Mouse (Mus musculus) myocyte (in vitro differentiated cells): ENCODE results near the gene Fstl4. TPM values are rescaled to one million over a fixed set of nuclear protein-coding genes. Genes with fewer than 3 reads are reported as not detected.

ENCODE experiments used
- H3K27me3 ChIP-seq: one replicate; pipeline ENCODE4 v1.6.1; 2011; ENCODE audit not compliant: control insufficient read depth, insufficient read depth, insufficient read length
- H3K36me3 ChIP-seq: one replicate; pipeline ENCODE4 v1.6.1; 2011; ENCODE audit not compliant: control insufficient read depth, insufficient read depth
- H3K4me2 ChIP-seq: one replicate; pipeline ENCODE4 v1.6.1; 2011; ENCODE audit warnings: low read depth, control low read depth
- H3K4me3 ChIP-seq: one replicate; pipeline ENCODE4 v1.5.1; 2011; ENCODE audit warnings: mild to moderate bottlenecking, control low read depth, moderate library complexity
- H3K79me2 ChIP-seq: one replicate; pipeline ENCODE4 v1.6.1; 2011; ENCODE audit not compliant: control insufficient read depth, insufficient read depth
- H3ac ChIP-seq: one replicate; pipeline ENCODE4 v1.6.1; 2011; ENCODE audit not compliant: control insufficient read depth, insufficient read length
- CEBPB ChIP-seq: IDR thresholded peaks from 2 replicates; pipeline ENCODE4 v1.6.1; 2011; ENCODE audit warnings: mild to moderate bottlenecking, moderate library complexity; ENCODE audit not compliant: poor library complexity, insufficient read depth, severe bottlenecking
- E2F4 ChIP-seq: IDR thresholded peaks from one replicate; pipeline ENCODE4 v1.6.1; 2011; ENCODE audit warnings: mild to moderate bottlenecking, control low read depth, moderate library complexity; ENCODE audit not compliant: insufficient read depth
- MAX ChIP-seq: IDR thresholded peaks from one replicate; pipeline ENCODE4 v1.6.1; 2011; ENCODE audit warnings: low read depth, mild to moderate bottlenecking, control low read depth
- MYOD1 ChIP-seq, 3 experiments: IDR thresholded peaks; one replicate each; pipeline ENCODE4 v1.6.1; 2011; ENCODE audit warnings: control low read depth in 2 of 3, low read depth in 2 of 3, mild to moderate bottlenecking in 2 of 3, moderate library complexity in 1 of 3; ENCODE audit not compliant: insufficient read length in 2 of 3, control insufficient read depth in 1 of 3
- MYOG ChIP-seq, 3 experiments: IDR thresholded peaks; one replicate each; pipeline ENCODE4 v1.6.1; 2011; ENCODE audit warnings: control low read depth in 2 of 3, low read depth in 2 of 3, mild to moderate bottlenecking in 2 of 3; ENCODE audit not compliant: insufficient read length in 2 of 3, control insufficient read depth in 1 of 3, insufficient read depth in 1 of 3
- POLR2A ChIP-seq: IDR thresholded peaks from one replicate; pipeline ENCODE4 v1.6.1; 2011; ENCODE audit warnings: low read depth, mild to moderate bottlenecking, control low read depth, moderate library complexity; ENCODE audit not compliant: insufficient read length
- POLR2AphosphoS2 ChIP-seq: IDR thresholded peaks from one replicate; pipeline ENCODE4 v1.6.1; 2011; ENCODE audit warnings: low read depth, control low read depth; ENCODE audit not compliant: insufficient read length
- REST ChIP-seq: IDR thresholded peaks from one replicate; pipeline ENCODE4 v1.6.1; 2011; ENCODE audit warnings: mild to moderate bottlenecking, control low read depth, moderate library complexity; ENCODE audit not compliant: insufficient read depth, insufficient read length
- SRF ChIP-seq: IDR thresholded peaks from one replicate; pipeline ENCODE4 v1.6.1; 2011; ENCODE audit warnings: low read depth; ENCODE audit not compliant: control insufficient read depth, insufficient read length
- TCF12 ChIP-seq: IDR thresholded peaks from one replicate; pipeline ENCODE4 v1.6.1; 2011; ENCODE audit warnings: mild to moderate bottlenecking, control low read depth; ENCODE audit not compliant: poor library complexity, insufficient read depth, severe bottlenecking
- TCF3 ChIP-seq: IDR thresholded peaks from one replicate; pipeline ENCODE4 v1.6.1; 2011; ENCODE audit warnings: low read depth, control low read depth; ENCODE audit not compliant: insufficient read length
- USF1 ChIP-seq: IDR thresholded peaks from one replicate; pipeline ENCODE4 v1.6.1; 2011; ENCODE audit warnings: low read depth, mild to moderate bottlenecking, control low read depth, moderate library complexity
- polyA plus RNA-seq: library from polyadenylated mRNA; unstranded; fragments of >200 nt; fragmentation: generic; extraction: Trizol; gene quantifications from one replicate; pipeline ENCODE4 v1.2.1, GENCODE M21; 2012; ENCODE audit warnings: missing spikeins

Fstl4 gene
- polyA plus RNA-seq, 1 experiment = not detected

DNA sequence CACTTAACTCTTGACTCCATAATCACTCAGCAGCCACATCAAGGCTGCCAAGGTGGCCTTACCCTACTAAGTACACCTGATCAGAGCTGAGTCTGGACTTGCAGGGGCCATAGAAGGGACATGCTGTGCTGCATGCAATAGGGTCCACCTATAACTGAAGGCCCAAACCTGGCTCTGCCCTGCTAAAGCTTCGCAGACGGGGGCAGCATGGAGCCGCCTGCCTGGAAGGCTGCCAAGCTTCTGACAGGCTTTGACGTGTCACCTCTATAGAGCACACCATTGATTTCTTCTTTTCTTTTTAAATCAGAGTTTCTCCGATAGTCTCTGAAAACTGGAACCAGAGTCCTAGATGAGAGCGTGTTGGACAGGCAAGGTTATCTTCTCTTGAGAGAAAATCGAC, 146.4 kb downstream of the Fstl4 start:
- no peak for TF ChIP-seq MAX
- no peak for TF ChIP-seq SRF
- TF ChIP-seq MYOD1 (IDR thresholded peaks at IDR 0.05; ENCODE audit: control insufficient read depth in 1 of 3, insufficient read length in 2 of 3, low read depth in 2 of 3) = no peak
- TF ChIP-seq TCF12 = no peak
- TF ChIP-seq REST = no peak
- TF ChIP-seq USF1 = no peak
- TF ChIP-seq POLR2AphosphoS2 = no peak
- no peak for TF ChIP-seq E2F4
- no peak for TF ChIP-seq POLR2A
- TF ChIP-seq MYOG (IDR thresholded peaks at IDR 0.05; ENCODE audit: control insufficient read depth in 1 of 3, insufficient read depth in 1 of 3, insufficient read length in 2 of 3, low read depth in 2 of 3) = no peak
- TF ChIP-seq CEBPB = no peak
- Histone ChIP-seq H3K4me3 (no peak overlapping the region), H3K79me2 (no peaks in the 10 kb centered on the region), H3ac (no peak overlapping the region), H3K27me3 (no peaks in the 10 kb centered on the region), H3K36me3 (no peaks in the 10 kb centered on the region), H3K4me2 (no peak overlapping the region)

DNA sequence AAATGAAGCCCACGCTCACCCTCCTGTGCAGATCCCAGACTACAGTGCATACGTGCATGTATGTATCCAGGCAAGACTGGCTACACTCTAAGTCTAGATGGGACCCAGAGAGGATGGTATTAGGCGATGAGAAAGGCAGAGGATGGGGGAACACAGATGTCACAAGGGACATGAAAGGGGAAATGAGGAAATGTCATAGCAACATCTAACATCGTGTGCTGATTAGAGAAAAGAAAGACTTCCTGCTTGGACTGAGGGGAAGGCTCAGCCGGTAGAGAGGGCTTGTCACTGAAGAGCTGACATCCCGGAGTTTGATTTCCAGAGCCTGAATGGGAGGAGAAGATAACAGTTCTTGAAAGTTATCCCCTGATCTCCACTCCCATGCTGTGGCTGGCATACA, 150.0 kb downstream of the Fstl4 start:
- Histone ChIP-seq H3K4me2 (no peak overlapping the region), H3K36me3 (no peaks in the 10 kb centered on the region), H3ac (no peak overlapping the region), H3K79me2 (no peaks in the 10 kb centered on the region), H3K27me3 (no peaks in the 10 kb centered on the region), H3K4me3 (no peak overlapping the region)
- TF ChIP-seq MYOG (IDR thresholded peaks at IDR 0.05; ENCODE audit: control insufficient read depth in 1 of 3, insufficient read depth in 1 of 3, insufficient read length in 2 of 3, low read depth in 2 of 3) (no peak), POLR2AphosphoS2 (no peak), TCF3 (no peak), E2F4 (no peak), CEBPB (no peak), TCF12 (no peak), MYOD1 (IDR thresholded peaks at IDR 0.05; ENCODE audit: control insufficient read depth in 1 of 3, insufficient read length in 2 of 3, low read depth in 2 of 3) (no peak), REST (no peak), USF1 (no peak), SRF (no peak), POLR2A (no peak), MAX (no peak)

DNA sequence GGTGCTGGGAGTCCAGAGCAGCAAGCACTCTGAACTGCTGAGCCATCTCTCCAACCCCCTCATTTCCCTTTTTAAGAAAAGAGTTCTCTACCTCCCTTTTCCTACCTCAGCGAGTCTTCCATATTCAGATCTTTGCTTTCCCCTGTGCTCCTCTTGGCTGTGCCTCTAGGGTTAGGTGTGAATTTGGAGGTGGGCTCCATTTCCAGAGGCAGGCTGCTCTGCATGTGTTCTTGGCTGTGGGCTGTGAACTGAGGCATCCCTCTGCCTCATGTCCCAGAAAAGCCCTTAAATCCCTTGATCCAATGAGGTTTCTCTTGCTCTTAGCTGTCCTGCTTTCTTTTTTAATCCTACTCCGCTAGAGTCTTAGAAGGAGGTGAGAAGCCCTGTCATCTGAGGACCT, 151.2 kb downstream of the Fstl4 start:
- no peak overlapping the region for H3ac ChIP-seq
- H3K79me2 ChIP-seq = no peaks in the 10 kb centered on the region
- no peak overlapping the region for H3K4me3 ChIP-seq
- H3K27me3 ChIP-seq = no peaks in the 10 kb centered on the region
- no peaks in the 10 kb centered on the region for H3K36me3 ChIP-seq
- TF ChIP-seq TCF12 (no peak), MYOD1 (IDR thresholded peaks at IDR 0.05; ENCODE audit: control insufficient read depth in 1 of 3, insufficient read length in 2 of 3, low read depth in 2 of 3) (no peak), SRF (no peak), USF1 (no peak), E2F4 (no peak), MYOG (IDR thresholded peaks at IDR 0.05; ENCODE audit: control insufficient read depth in 1 of 3, insufficient read depth in 1 of 3, insufficient read length in 2 of 3, low read depth in 2 of 3) (no peak), POLR2A (no peak), MAX (no peak), REST (no peak)
- no peak overlapping the region for H3K4me2 ChIP-seq

DNA sequence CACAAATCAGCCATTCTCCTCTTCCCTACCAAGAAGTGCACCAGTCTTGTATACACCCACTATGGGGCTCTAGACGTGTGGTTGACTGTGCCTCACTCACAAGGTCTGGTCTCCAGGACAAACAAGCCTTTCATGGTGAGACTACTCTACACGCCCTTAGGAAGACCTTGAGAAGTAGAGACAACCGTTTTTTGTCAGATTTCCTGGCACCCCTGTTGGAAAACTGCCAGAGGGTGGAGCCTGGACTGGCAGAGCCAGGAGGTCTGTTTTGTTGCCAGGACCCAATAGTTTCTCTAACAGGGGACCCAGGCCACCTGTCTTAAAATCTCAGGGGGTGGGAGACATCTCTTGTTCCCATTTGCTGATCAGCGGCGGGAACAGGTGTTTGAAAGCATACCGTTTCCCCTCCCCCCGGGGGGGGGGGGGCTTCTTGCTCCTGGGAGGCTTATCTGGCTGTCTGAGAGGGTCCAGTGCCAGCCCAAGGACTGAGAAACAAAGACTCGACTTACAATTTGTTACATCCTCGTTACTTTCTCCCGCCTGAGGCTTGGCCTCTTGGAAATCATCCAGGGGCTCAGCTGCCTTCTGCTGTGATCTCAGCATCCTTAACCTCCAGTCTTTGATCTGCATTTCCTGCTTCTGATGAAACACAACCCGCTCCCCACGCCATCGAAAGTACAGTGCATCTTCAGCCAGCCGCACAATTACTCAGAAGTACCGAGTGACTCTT, 155.0 kb downstream of the Fstl4 start:
- H3K36me3 ChIP-seq = no peaks in the 10 kb centered on the region
- no peaks in the 10 kb centered on the region for H3K27me3 ChIP-seq
- no peak overlapping the region for H3ac ChIP-seq
- TF ChIP-seq REST = no peak
- no peak overlapping the region for H3K4me3 ChIP-seq
- H3K79me2 ChIP-seq = no peaks in the 10 kb centered on the region
- no peak overlapping the region for H3K4me2 ChIP-seq

DNA sequence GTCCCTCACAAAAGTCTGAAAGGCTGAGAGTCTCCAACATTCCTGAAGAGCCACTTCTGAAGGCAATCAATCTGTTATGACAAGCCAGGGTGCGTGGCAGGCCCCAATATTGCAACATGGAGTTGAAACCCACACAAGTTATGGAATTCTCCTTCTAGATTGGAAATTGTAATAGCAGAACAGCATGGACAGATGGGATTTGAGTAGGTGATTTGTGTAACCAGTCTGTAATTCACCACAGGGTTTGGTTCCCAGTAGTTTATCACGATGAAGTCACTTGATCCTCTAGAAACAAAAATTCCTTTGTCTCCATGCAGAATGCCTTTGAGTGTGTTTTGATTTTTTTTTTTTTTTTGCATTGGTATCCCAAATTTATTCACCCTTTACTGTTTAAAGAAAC, 159.8 kb downstream of the Fstl4 start:
- no peak overlapping the region for H3ac ChIP-seq
- TF ChIP-seq CEBPB (no peak), POLR2A (no peak), MAX (no peak), REST (no peak), TCF3 (no peak)
- H3K4me3 ChIP-seq = no peak overlapping the region
- H3K79me2 ChIP-seq = no peaks in the 10 kb centered on the region
- H3K36me3 ChIP-seq = no peaks in the 10 kb centered on the region
- no peak overlapping the region for H3K4me2 ChIP-seq
- no peaks in the 10 kb centered on the region for H3K27me3 ChIP-seq
